Mouse (Mus musculus): ENCODE results near the gene Lamtor3. TPM values are rescaled to one million over a fixed set of nuclear protein-coding genes. Genes with fewer than 3 reads are reported as not detected.

Lamtor3 gene
- polyA plus RNA-seq (2015; fragmentation: Nextera tagmentation; extraction: Ambion mirVana) = 126 and 129 TPM in 2 replicates

- WGBS = under 1% methylated on average over 47 of the region's 47 CpGs
- peaks cover 15% of the 10 kb centered on the region for H3K36me3 ChIP-seq (ENCODE audit: poor library complexity, severe bottlenecking)
- ATAC-seq = peak; percentile 95
- no peaks in the 10 kb centered on the region for H3K27me3 ChIP-seq
- H3K9ac ChIP-seq = peak within 1 kb of the TSS; percentile 88
- H3K4me2 ChIP-seq = peak within 1 kb of the TSS; percentile 81
- peak within 1 kb of the TSS; percentile 80 for H3K27ac ChIP-seq
- H3K4me1 ChIP-seq = peaks cover 19% of the 10 kb centered on the region
- peak within 1 kb of the TSS; percentile 93 for H3K4me3 ChIP-seq
- H3K9me3 ChIP-seq (replicated peaks) = no peaks in the 10 kb centered on the region
These were observed at the start of gene Lamtor3 for GRCm38 (mm10) chr3:137918172-137918931. Gene Lamtor3, plus strand, starts transcription at chr3:137918506.

DNA sequence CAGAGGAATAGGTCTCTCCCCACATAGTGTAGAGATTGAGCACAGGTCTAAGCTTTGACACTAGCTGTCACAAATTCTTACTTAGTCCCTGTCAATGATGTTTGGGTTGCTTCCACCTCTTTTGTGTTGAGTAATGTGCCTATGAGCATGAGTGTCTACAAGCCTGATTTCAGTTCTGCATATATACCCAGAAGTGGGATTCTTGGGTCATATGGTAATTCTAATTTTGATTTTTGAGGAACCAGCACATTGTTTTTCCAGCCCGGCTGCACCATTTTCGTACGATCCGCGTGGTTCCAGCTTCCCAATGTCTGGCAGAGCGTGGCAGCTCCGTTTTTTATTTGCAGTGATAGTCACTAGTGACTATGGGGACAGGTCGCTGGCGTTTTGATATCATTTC lies 48.9 kb upstream of the Lamtor3 start:
- H3K27ac ChIP-seq = no peak overlapping the region
- H3K4me3 ChIP-seq = no peak overlapping the region
- no peak overlapping the region for H3K9ac ChIP-seq
- no peak overlapping the region for H3K4me2 ChIP-seq
- H3K36me3 ChIP-seq (ENCODE audit: poor library complexity, severe bottlenecking) = 0 out of 2 replicates have a peak, but pooled peaks cover 10% of the 10 kb centered on the region
- H3K9me3 ChIP-seq (replicated peaks) = no peaks in the 10 kb centered on the region
- peaks cover 28% of the 10 kb centered on the region for H3K4me1 ChIP-seq
- no peaks in the 10 kb centered on the region for H3K27me3 ChIP-seq
- ATAC-seq = no peak
- WGBS = 95% methylated on average over 9 of the region's 9 CpGs

DNA sequence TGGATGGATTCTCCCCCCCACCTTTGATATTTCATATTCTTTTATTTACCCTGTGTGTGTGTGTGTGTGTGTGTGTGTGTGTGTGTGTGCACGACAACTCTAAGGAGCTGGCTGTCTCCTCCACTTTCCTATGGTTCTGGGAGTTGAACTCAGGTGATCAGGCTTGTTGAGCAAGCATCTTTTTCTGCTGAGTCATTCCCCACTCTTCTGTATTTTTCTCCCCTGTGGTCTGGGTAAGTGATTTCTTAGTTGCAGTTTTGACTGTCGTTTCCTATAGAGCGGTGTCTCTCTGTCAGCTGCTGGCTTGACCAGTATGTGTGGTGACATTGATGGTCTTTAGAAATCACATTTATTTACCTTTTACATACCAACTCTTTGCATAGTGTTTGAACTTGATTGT lies 39.0 kb upstream of the Lamtor3 start:
- H3K4me1 ChIP-seq = no peaks in the 10 kb centered on the region
- no peak overlapping the region for H3K4me2 ChIP-seq
- H3K36me3 ChIP-seq (ENCODE audit: poor library complexity, severe bottlenecking) = peaks cover 8% of the 10 kb centered on the region
- H3K9ac ChIP-seq = no peak overlapping the region
- H3K4me3 ChIP-seq = no peak overlapping the region
- WGBS = 91% methylated on average over 3 of the region's 3 CpGs
- no peaks in the 10 kb centered on the region for H3K9me3 ChIP-seq (replicated peaks)
- H3K27me3 ChIP-seq = no peaks in the 10 kb centered on the region
- no peak for ATAC-seq
- H3K27ac ChIP-seq = no peak overlapping the region

DNA sequence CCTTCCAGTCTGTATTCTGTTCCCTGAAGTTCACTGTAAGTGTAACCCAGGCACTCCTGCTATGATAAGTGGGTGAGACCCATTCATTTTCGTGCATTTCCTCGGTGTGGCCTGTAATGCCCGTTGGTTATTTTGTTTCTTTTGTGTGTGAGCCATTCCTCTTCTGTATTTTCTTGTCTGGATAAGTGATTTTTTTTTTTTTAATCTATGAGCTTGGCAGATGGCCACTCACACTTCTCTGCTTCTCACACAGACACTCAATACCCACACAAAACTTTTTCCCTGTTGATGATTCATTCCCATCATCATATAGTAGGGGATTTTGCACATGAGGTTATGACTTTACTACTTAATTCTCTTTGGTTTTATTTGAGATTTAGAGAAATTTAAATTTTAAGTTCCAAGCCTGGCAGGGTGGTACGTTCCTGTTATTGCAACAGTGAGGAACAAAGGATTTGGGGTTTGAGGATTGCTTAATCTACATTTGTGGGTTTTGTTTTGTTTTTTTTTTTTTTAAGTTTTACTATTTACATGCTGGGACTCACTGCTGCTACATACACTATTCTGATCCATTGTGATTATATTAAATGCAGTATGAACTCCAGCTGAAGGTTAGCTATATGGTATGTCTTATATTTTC lies 38.1 kb upstream of the Lamtor3 start:
- WGBS = 76% methylated on average over 4 of the region's 4 CpGs
- ATAC-seq = no peak
- H3K36me3 ChIP-seq (ENCODE audit: poor library complexity, severe bottlenecking) = peaks cover 8% of the 10 kb centered on the region
- H3K4me2 ChIP-seq = no peak overlapping the region
- no peak overlapping the region for H3K4me3 ChIP-seq
- H3K27me3 ChIP-seq = no peaks in the 10 kb centered on the region
- H3K27ac ChIP-seq = no peak overlapping the region
- no peaks in the 10 kb centered on the region for H3K4me1 ChIP-seq
- no peak overlapping the region for H3K9ac ChIP-seq
- H3K9me3 ChIP-seq (replicated peaks) = no peaks in the 10 kb centered on the region

DNA sequence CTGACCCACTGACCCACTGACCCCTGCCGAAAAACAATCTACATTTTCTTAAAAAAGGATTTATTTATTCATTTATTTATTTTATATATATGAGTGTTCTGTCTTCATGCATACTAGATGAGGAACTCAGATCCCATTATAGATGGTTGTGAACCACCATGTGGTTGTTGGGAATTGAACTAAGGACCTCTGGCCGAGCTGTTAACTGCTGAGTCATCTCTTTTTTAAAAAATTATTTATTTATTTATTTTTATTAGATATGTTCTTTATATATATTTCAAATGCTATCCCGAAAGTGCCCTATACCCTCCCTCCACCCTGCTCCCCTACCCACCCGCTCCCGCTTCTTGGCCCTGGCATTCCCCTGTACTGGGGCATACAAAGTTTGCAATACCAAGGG lies 37.2 kb upstream of the Lamtor3 start:
- Histone ChIP-seq H3K4me1 (no peaks in the 10 kb centered on the region), H3K4me2 (no peak overlapping the region), H3K9ac (no peak overlapping the region), H3K27me3 (no peaks in the 10 kb centered on the region), H3K36me3 (ENCODE audit: poor library complexity, severe bottlenecking) (peaks cover 8% of the 10 kb centered on the region), H3K4me3 (no peak overlapping the region), H3K9me3 (replicated peaks) (no peaks in the 10 kb centered on the region), H3K27ac (no peak overlapping the region)
- ATAC-seq = no peak
- WGBS = 97% methylated on average over 5 of the region's 5 CpGs

DNA sequence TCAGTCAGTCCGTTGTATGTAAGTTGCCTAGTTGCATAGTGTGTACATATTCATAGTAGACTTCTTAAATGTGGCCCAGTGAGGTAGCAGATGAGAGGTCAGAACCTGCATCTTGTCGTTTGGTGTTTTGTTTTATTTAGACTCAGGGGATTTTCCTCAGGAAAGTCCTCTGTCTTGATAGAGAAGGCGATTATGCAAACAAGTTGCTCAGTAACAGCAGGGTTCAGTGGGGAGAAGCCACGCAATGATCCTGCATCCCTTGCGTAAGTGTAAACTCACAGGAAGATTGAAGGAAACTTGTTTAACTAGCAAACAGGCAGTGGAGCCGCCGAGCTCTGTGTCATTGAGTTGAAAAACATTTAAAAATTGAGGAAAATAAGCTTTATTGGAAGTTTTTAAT lies 30.3 kb upstream of the Lamtor3 start:
- Histone ChIP-seq H3K27ac (no peak overlapping the region), H3K27me3 (no peaks in the 10 kb centered on the region), H3K9me3 (replicated peaks) (no peaks in the 10 kb centered on the region), H3K4me1 (peaks cover 8% of the 10 kb centered on the region; the same call in 1 of the 2 replicates), H3K9ac (no peak overlapping the region), H3K4me3 (no peak overlapping the region), H3K4me2 (no peak overlapping the region), H3K36me3 (ENCODE audit: poor library complexity, severe bottlenecking) (peaks cover 16% of the 10 kb centered on the region)
- ATAC-seq = no peak
- 54% methylated on average over 7 of the region's 7 CpGs for WGBS

DNA sequence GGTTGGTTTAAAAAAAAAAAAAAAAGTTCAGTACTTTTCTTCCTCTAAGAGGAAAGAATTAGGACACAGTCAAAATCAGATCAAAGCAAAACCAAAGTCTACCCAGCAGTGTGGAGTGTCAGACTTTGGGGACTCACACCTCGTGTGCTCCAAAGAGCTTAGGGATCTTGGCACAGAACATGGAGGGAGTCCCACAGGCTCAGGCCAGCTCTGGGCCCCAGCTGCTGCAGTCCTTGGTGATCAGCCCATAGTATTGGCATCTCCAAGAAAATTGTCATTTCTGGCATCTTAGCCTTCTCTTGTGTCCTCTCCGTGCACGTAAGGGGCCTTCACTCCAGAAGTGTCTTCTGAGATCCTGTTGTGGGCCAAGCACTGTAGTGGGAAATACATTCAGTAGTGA lies 27.2 kb upstream of the Lamtor3 start:
- H3K4me3 ChIP-seq = no peak overlapping the region
- H3K36me3 ChIP-seq (ENCODE audit: poor library complexity, severe bottlenecking) = peaks cover 35% of the 10 kb centered on the region
- H3K9ac ChIP-seq = no peak overlapping the region
- no peak for ATAC-seq
- H3K4me2 ChIP-seq = no peak overlapping the region
- H3K4me1 ChIP-seq = peaks cover 8% of the 10 kb centered on the region; the same call in 1 of the 2 replicates
- no peaks in the 10 kb centered on the region for H3K27me3 ChIP-seq
- 0 out of 2 replicates have a peak, but pooled peaks cover 4% of the 10 kb centered on the region for H3K9me3 ChIP-seq (replicated peaks)
- WGBS = 78% methylated on average over 3 of the region's 3 CpGs
- no peak overlapping the region for H3K27ac ChIP-seq

DNA sequence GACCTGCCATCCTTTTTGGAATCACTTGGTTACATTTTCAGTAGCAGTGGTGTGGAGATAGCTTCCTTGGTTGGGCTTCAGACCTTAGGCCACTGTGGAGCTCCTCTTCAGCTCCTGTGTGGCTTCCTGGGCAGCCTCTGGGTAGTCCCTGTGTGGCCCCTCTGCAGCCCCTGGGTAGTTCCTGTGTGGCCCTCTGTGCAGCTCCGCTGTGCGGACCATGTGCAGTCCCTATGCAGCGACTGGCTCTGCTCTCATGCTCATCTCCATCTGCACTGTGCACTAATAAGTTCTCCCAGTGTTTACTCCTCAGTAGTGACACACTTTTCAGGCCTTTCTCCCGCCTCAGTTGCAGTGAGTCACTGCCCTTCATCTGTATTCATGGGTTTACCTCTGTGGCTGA lies 26.2 kb upstream of the Lamtor3 start:
- Histone ChIP-seq H3K9ac (no peak overlapping the region), H3K27ac (no peak overlapping the region), H3K4me3 (no peak overlapping the region), H3K36me3 (ENCODE audit: poor library complexity, severe bottlenecking) (peaks cover 36% of the 10 kb centered on the region), H3K4me2 (no peak overlapping the region), H3K27me3 (no peaks in the 10 kb centered on the region), H3K9me3 (replicated peaks) (0 out of 2 replicates have a peak, but pooled peaks cover 4% of the 10 kb centered on the region), H3K4me1 (peaks cover 8% of the 10 kb centered on the region; the same call in 1 of the 2 replicates)
- no peak for ATAC-seq
- 76% methylated on average over 4 of the region's 4 CpGs for WGBS

DNA sequence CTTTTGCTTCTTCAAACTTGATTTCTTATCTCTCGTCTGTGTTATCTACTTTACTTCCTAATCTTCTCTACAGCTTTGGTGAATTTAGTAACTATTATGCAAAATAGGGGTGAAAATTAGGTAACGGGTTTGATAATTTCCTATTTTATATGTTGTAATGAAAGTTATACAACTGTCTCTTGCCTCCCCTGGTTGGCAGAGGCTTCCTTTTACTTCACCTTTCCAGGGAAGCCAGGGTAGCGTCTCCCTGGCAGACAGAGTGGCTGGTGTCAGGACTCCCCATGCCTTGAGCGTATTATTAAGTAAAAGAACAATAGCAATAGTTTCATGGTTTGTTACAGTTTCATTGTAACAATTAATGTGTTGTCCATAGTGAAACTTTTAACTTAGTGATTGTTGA lies 24.5 kb upstream of the Lamtor3 start:
- 77% methylated on average over 4 of the region's 4 CpGs for WGBS
- Histone ChIP-seq H3K4me3 (no peak overlapping the region), H3K4me1 (no peaks in the 10 kb centered on the region), H3K36me3 (ENCODE audit: poor library complexity, severe bottlenecking) (peaks cover 40% of the 10 kb centered on the region), H3K27ac (no peak overlapping the region), H3K9me3 (replicated peaks) (0 out of 2 replicates have a peak, but pooled peaks cover 4% of the 10 kb centered on the region), H3K27me3 (no peaks in the 10 kb centered on the region), H3K4me2 (no peak overlapping the region), H3K9ac (no peak overlapping the region)
- ATAC-seq = no peak

GRCm38 (mm10) chr3:137895196-137895595 lies 23.1 kb upstream of the Lamtor3 start:
- Histone ChIP-seq H3K27ac (no peak overlapping the region), H3K9ac (no peak overlapping the region), H3K4me2 (no peak overlapping the region), H3K36me3 (ENCODE audit: poor library complexity, severe bottlenecking) (peaks cover 26% of the 10 kb centered on the region), H3K27me3 (no peaks in the 10 kb centered on the region), H3K4me1 (peaks cover 6% of the 10 kb centered on the region), H3K4me3 (no peak overlapping the region), H3K9me3 (replicated peaks) (0 out of 2 replicates have a peak, but pooled peaks cover 4% of the 10 kb centered on the region)
- 93% methylated on average over 3 of the region's 3 CpGs for WGBS
- no peak for ATAC-seq

DNA sequence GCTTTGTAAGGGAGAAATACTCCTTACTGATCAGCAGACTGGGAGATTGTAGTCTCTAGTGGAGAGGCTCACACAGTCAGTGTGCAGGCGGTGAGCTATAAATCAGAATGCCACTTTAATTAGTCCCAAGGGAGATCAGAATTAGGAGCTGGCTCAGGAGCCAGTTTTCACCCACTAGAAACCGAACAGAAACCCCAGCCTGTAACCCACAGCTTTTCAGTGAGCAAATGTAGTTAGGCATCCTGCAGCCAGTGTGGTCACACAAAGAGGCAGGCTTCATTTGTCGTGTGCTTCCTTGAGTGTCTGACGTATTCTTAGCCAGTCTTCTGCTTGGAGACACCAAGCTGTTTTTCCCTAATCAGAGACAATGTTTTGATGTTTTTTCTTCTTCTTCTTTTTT lies 21.9 kb upstream of the Lamtor3 start:
- Histone ChIP-seq H3K9me3 (replicated peaks) (0 out of 2 replicates have a peak, but pooled peaks cover 4% of the 10 kb centered on the region), H3K4me3 (no peak overlapping the region), H3K27ac (no peak overlapping the region), H3K27me3 (no peaks in the 10 kb centered on the region), H3K4me1 (peaks cover 12% of the 10 kb centered on the region), H3K4me2 (no peak overlapping the region), H3K36me3 (ENCODE audit: poor library complexity, severe bottlenecking) (peaks cover 32% of the 10 kb centered on the region), H3K9ac (no peak overlapping the region)
- no peak for ATAC-seq
- WGBS = 80% methylated on average over 4 of the region's 4 CpGs

- H3K4me3 ChIP-seq = no peak overlapping the region
- ATAC-seq = no peak
- no peaks in the 10 kb centered on the region for H3K27me3 ChIP-seq
- H3K9me3 ChIP-seq (replicated peaks) = 0 out of 2 replicates have a peak, but pooled peaks cover 4% of the 10 kb centered on the region
- 92% methylated on average over 3 of the region's 3 CpGs for WGBS
- no peak overlapping the region for H3K27ac ChIP-seq
- peaks cover 35% of the 10 kb centered on the region for H3K36me3 ChIP-seq (ENCODE audit: poor library complexity, severe bottlenecking)
- peaks cover 12% of the 10 kb centered on the region for H3K4me1 ChIP-seq
- H3K9ac ChIP-seq = no peak overlapping the region
- H3K4me2 ChIP-seq = no peak overlapping the region
These were observed 21.4 kb upstream of the Lamtor3 start for GRCm38 (mm10) chr3:137896867-137897266.

Measured in forebrain, embryonic 13.5 days (tissue).